Mouse (Mus musculus): Measurements from ENCODE around the gene Srcap.

Gene Srcap

DNA sequence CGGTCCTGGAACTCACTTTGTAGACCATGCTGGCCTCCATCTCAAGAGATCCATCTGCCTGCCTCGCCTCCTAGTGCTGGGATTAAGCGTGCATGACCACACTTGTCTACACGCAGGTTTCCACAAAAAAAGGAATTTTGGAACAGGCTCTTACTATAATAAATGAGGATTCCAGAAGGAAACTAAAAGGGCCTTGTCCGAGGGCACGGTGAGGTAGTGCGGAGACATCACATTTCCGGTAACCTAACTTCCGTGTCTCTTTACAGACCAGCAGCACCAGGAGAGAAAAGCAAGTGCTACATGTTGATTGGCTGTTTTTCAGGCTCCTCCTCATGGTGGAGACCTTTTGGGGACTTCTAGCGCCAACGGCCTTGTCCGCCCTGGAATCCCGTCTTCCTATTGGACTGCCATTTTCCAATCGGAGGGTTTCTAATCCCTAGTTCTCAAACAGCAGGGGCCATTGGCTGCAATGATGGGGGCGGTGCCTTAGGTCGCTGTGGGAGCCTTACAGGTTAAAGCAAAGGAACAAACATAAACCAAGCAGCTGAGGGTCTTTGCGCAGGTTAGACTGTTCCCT lies 61.2 kb downstream of the Srcap start, which contains the start of gene Phkg2:
Gene Phkg2 (plus strand): TSS at position 446 of the 577 bp plus-strand sequence.
- in situ Hi-C loops (cut with MboI, MseI) = no loop called here

DNA sequence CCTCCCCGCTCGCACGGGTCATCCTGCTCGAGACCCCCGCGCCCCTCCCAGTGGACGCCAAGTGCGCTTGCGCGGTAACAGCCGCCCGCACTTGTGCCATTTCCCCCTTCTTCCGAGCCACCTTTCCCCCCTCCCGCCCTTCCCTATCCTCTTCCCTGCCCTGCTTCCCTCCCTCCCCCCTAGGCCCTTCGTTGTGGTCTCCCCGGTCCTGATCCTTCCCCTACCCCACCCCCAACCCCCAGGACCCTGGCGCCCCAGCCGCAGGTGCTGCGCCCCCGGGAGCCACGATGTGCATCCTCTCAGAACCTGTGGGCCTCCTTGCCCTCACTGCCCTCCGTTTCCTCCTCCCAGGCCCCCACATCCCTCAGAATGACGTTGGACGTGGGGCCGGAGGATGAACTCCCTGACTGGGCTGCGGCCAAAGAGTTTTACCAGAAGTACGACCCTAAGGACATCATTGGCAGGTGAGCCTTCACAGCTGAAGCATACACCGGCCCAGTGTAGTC lies 61.8 kb downstream of the Srcap start:
- in situ Hi-C loops (cut with MboI, MseI) = no loop called here

DNA sequence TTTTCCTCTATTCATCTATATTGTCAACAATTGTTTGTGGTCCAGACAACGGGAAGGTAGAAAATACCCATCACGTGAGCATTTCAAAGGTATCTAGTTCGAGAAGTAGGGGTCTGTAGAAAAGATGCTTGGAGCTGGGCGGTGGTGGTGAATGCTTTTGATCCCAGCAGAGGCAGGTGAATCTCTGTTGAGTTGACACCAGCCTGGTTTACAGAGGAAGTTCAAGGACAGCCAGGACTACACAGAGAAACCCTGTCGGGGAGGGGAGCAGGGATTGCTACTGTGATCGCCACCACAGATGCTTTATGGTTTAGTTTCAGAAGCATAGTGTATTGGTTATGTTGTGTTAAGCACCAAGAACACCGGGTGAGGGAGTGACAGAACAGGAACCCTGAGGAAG lies 62.3 kb downstream of the Srcap start:
- in situ Hi-C loops (cut with MboI, MseI) = no loop called here

DNA sequence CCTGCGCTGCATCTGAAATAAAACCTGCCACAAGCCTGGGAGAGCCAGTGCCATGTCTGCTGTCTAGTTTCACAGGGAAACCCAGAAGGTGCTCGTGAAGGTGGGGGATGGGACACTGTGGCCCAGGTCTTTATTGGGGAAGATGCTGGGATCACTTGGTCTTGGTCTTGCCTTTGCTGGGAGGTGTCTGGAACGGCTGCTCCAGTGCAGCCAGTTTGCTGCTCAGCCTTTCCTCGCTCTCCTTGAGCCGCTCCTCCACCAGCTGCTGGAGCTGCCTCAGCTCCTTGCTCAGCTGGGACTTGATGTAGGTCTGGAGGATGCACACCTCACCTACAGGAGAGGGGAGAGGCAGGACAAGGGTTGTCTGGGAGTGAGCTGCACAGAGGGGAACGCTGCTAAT lies 71.5 kb downstream of the Srcap start:
- in situ Hi-C loops (cut with MboI, MseI) = no loop called here

DNA sequence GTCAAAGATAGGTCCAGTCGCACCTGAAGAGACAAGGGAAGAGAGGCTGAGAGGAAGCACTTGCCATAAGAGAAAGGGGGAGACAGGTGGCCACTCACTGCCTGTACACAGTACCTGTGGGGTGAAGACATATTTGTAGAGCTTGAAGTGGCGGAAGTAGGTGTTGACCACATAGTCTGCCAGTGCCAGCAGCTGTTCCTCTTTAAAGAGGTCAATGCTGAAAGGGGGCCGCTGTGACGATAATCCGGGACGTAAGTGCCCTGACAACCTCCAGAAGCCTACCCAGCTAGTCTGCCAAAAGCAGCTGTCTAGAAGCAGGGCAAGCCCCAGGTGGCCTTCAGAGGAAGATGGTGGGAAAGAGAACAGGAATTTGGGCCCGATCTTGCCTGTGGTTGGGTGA lies 73.2 kb downstream of the Srcap start:
- in situ Hi-C loops (cut with MboI, MseI) = no loop called here

DNA sequence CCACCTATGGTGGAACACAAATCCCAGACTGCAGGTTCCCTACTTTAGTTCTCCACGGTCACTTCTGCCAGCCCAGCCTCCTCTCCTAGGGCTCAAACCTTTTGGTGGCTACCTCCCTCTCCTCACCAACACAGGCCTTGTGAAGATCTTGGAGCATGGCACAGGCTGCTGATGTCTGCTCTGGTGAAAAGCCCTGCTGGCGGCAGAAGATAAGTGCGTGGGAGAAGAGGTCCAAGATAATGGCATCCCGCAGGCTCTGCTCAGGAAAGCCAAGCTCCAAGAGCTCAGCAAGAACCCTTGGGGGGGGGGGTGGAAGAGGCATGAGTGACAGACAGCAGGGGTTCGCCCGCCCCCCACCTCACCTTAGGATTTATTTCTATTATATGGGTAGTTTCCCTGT lies 74.4 kb downstream of the Srcap start:
- in situ Hi-C loops (cut with MboI, MseI) = no loop called here

DNA sequence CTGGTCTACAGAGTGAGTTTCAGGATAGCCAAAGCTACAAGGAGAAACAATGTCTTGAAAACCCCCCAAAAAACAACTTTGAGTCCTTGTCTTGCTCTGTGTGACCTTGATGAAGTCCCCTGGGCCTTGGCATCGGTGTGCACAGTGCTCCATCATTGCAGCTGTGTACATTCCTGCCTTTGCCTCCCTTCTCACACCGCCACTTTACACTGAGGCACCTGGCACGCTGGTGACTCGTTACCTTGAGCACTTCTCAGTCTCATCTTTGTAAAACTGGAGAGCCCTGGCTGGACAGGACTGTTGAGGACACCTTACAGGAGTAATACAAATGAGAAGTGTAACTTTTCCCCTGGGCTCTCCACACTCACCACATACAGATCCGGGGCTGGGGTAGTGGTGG lies 75.4 kb downstream of the Srcap start:
- in situ Hi-C loops (cut with MboI, MseI) = no loop called here

DNA sequence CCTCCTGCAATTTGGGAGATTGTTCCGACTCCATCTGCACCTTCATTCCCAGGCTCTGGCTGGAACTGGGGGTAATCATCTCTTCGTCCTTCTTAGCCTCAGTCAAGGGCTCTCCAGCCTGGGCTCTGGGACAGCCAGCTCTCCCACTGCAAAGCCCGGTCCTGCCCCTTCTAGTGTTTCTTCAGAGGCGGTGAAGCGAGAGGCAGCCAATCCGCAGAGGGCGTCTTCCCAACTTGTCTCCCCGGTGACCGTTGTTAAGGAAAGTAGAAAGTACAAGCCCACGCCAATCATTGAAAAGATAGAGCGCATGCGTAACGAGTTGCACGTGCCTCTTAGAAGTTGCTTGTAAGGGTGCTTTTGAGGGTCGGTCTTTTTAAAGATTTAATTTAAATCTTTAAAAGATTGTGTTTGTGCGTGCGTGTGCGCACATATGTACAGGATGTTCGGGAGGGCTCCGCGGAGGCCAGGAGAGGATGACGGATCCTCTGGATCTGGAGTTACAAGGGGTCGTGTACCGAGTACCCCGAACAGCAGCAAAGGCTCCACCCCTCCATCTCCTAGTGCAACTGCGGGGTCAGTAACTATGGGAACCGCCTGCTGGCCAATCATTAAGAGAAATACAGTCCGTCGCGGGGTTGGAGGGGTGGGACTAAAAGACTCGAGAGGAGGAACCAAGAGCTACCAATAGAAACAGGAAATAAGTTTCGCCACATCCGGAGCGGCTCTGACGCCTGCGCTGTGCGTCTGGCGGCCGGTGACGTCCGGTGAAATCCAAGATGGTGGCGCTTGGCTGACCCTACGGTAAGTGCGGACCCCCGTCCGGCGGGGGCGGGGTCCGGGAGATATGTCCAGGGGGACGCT lies 76.5 kb downstream of the Srcap start, which contains the start of the genes Ccdc189 and Rnf40:
Gene Ccdc189 (minus strand): TSS at position 585 of the 861 bp plus-strand sequence.
Gene Rnf40 (plus strand): TSS at position 757 of the 861 bp plus-strand sequence.
- in situ Hi-C loops (cut with MboI, MseI) = no loop called here

DNA sequence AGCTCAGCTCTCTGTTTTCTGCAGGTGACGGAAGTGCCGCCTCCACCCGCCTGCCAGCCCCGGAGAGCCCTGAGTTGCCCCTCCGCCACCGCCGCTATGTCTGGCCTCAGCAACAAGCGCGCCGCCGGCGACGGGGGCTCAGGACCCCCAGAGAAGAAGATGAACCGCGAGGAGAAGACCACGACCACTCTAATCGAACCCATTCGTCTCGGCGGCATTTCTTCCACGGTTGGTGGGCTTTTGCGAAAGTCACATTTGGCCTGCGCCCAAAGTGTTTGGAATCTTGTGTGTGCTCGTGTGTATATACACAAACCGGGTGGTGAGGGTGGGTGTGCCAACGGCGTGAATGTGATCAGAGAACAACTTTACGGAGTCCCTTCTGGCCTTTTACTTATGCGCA lies 77.1 kb downstream of the Srcap start:
- in situ Hi-C loops (cut with MboI, MseI) = no loop called here

DNA sequence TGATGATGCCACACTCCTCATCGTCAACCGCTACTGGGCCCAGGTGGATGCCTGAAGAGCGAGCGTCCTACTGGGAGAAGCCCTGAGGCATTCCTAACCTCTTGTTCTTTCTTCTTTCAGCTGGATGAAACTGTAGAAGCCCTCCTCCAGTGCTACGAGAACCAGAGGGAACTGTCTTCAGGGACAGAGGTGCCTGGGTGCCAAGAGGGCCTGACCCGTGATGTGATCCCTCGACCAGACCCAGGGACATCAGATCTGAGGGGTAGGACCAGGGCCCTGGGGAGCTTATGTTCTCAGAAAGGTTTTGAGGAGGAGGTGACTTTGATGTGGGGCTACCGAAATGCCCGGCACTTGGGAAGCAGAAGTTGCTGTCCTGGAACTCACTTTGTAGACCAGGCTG lies 77.9 kb downstream of the Srcap start:
- in situ Hi-C loops (cut with MboI, MseI) = no loop called here

DNA sequence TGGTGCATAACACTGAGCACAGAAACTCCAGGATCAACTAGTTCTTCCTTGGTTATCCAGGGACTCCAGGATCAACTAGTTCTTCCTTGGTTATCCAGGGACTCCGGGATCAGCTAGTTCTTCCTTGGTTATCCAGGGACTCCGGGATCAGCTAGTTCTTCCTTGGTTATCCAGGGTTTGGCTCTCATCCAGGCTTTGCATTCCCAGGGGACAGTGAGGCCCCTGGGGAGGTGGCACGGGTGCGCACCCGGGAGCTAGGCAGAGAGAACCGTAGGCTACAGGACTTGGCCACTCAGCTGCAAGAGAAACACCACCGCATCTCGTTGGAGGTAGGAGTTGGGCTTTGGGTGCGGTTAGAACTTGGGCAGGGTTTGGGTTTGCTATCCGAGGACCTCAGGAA lies 79.3 kb downstream of the Srcap start:
- in situ Hi-C loops (cut with MboI, MseI) = no loop called here

DNA sequence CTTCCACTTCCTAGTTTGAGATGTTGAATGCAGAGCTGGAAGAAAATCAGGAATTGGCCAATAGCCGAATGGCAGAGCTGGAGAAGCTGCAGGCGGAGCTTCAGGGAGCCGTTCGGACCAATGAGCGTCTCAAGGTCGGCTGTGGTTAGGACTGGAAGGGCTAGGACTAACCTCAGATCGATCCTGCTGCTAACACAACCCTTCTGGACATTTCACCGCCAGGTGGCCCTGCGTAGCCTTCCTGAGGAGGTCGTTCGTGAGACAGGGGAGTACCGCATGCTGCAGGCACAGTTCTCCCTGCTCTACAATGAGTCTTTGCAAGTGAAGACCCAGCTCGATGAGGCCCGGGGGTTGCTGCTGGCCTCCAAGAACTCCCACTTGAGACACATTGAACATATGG lies 80.8 kb downstream of the Srcap start:
- in situ Hi-C loops (cut with MboI, MseI) = no loop called here

DNA sequence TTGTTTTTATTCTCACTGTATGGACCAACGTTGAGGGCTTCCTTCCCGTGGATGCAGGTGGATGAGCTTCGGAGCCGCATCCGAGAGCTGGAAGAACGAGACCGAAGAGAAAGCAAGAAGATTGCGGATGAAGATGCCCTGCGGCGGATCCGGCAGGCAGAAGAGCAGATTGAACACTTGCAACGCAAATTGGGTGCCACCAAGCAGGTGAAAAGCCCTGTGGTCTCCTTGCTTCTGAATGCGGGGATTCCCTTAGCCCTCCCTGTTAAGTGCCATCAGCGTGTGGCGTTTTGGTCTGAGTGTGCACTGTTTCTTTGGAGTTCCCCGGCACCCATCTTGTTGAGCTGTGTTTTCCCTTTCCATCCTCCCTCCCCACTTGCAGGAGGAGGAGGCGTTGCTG lies 85.0 kb downstream of the Srcap start:
- in situ Hi-C loops (cut with MboI, MseI) = no loop called here

DNA sequence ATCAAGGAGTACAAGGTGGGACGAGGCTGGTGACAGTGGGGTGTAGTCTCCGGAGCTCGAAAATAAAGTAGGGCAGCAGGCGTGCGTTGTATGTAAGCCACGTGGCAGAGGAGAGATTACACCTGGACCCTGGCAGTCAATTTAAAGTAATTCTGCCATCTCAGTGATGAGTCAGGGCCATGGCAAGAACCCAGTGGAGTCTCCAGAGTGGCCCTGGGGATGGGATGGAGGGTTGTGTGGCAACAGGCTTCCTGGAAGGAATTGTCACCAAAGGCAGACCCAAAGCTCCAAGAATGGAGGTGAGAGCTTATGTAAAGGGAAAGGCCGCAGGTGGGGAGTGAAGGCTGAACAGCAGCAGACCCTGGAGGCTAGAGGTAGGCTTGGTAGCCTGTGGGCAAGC lies 88.8 kb downstream of the Srcap start:
- in situ Hi-C loops (cut with MboI, MseI) = no loop called here

DNA sequence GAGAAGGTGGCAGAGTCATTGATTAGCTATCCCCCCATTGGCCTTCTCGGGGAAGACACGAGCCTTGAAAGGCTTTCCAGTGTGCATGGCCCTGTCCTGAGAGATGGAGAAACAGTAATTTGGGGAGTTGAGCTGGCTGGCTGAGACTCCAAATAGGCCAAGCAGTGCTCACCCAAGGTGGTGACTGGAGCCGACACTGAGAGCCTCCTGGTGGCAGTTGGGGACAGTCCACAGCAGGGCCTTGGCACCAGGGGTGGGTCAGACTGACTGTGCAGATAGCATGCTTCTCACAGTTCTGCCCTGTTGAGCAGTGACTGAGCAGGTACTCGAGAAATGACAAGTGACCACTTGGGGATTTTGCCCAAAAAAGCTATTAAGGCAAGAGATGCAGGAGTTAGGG lies 90.0 kb downstream of the Srcap start:
- in situ Hi-C loops (cut with MboI, MseI) = no loop called here

DNA sequence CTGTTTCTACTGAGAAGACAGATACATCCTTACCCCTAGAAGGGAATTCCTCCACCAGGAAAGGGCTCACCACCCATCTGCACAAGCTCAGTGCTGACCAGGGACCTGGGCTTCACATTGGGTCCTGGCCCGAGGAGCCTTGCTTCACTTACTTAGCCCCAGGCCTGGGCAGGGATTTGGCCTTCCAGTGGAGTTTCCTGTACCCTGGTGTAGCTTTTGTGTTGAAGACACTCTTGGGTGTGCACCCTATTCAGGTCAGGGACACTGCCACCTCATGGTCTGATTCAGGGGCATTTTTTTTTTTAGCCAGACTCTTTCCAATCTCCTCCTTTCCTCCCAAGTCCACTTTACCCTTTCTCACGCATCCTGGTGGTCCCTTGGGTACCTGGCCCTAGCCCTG lies 91.1 kb downstream of the Srcap start:
- in situ Hi-C loops (cut with MboI, MseI) = no loop called here

DNA sequence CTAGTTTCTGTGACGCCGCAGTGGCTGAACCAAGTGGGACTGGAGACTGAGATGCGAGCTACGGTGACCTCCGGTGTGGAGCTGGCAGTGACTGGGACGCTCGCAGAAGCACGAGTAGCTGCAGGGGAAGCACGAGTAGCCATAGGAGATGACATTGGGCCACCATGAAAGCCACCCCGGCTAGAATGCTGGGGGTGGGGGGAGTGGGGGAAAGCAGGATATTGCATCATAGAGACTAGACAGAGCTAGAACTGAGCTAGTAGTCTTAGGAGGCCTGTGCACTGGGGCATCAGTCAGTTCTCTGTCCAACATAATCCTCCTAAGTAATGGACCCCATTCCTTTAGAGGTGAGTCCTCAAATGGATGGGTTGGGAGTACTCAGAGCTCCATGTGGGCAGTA lies 92.5 kb downstream of the Srcap start:
- in situ Hi-C loops (cut with MboI, MseI) = no loop called here

DNA sequence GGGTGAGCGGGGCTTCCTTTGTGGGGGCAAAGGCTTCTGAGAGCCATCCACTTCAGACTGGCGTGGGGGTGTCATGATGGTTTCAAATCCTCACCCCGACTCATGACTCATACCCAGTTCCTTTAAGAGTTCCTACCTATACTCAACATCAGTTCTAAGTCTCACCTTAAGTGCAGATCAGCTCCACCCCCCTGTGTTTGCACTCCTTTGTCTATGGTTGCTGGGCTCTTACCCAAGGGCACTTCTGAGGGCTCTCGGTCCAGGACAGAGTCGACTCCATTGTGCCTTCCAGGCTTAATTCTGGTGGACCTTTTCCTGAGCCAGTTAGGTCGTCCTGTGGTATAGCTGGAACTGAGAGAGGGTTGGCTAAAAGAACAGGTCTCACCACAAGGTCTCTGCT lies 95.4 kb downstream of the Srcap start:
- in situ Hi-C loops (cut with MboI, MseI) = no loop called here
